Mouse (Mus musculus) B cell, adult 67 days (primary cell): ENCODE data around the gene Mgp. TPM values are rescaled to one million over a fixed set of nuclear protein-coding genes. Genes with fewer than 3 reads are reported as not detected.

Experiments
- total RNA-seq, 2 experiments: library from RNA; stranded (reverse); gene quantifications; 4 replicates each; pipeline ENCODE4 v1.2.4; 2023

Gene Mgp
- not detected for total RNA-seq

DNA sequence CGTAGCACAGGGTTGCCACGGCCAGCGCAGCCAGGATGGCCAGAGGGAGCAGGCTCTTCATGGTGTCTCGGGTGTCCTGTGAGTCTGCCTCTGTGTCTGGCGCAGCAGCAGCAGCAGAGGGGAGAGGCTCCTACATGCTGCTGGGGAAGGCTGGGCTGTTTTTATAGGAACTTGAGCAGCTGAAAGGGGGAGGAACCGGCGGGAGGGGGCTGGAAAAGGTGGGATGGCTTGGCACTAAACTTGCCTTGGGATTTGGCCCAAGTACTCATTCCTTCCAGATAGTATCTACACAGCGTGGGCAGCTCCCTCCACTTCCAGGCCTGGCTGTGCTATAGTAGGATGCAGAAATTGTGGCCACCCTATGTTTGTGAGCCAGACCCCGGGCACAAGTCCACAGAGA lies at the start of gene Mgp:
Gene Mgp, minus strand, starts transcription at position 154 of the 400 bp plus-strand sequence.

DNA sequence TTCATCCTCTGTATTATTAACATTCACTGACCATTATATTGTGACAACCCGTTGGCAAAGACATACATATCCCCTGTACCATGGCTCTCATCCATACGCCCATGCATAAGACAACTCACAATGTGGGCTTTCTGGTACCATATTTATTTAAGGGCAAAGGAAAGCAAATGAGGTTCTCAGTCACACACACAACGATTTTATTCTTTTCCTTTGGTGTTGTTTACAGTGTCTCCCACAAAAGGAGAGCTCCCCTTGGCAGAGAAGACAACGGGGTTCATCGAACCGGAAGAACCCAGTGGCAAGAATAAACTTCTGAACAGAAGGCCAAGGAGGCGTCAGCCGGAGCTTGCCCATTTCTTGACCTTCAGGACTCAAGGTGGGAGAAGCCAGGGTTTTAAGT lies 47.9 kb upstream of the Mgp start, which contains the start of gene Pde6h:
Gene Pde6h, plus strand, starts transcription at position 301 of the 400 bp plus-strand sequence.

DNA sequence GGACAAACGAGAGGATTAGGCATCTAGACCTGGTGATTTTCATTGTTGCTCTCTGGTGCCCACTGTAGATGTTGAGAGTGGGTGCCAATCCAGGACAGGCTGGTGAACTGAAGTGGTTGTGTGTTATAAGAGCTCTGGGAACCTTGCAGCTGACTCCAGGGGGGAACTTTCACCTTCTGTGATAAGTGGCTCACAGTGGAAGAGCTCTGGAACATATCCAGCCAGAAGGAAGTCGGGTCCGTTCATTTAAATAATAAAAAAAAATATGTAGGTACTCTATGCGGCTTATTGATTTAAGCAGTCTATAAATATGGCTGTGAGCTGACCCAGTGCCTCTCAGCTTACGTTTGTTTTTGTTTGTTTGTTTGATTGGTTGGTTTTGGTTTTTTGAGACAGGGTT lies 46.5 kb upstream of the Mgp start, which contains the start of gene Erp27:
Gene Erp27, minus strand, starts transcription at position 101 of the 400 bp plus-strand sequence.

DNA sequence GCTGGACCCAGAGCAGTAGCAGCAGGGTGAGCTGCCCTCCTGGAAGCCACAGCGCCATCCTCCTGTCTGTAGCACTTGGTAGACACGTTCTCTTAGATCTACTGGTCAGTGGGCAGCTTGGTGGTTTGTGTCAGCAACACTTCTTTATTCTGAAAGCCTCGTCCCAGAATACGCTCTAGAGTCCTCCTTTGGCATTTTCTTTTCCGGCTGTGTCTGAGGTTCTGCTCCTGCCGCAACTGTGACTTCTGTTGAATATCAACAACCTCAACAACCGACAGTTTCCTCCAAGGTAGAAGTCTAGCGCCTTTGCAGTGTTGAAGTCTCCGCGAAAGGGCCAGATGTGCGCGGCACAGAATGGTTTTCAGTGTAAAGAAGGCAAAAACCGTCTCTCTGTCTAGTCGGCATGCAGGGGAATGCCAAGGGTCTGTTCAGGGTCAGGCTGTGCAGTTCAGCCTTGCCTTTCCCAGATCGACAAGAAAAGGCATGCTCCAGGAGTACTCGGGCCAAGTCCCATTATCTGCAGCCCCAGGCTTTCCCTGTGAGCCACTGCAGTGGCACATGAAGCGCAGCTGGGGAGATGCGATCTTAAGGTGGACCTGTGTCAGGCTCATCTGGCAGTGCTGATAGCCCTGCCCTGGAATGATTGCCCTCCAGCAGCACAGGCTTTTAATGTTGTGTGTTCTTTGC lies 18.3 kb downstream of the Mgp start, which contains the start of gene Art4:
Gene Art4, minus strand, starts transcription at position 548 of the 687 bp plus-strand sequence.

DNA sequence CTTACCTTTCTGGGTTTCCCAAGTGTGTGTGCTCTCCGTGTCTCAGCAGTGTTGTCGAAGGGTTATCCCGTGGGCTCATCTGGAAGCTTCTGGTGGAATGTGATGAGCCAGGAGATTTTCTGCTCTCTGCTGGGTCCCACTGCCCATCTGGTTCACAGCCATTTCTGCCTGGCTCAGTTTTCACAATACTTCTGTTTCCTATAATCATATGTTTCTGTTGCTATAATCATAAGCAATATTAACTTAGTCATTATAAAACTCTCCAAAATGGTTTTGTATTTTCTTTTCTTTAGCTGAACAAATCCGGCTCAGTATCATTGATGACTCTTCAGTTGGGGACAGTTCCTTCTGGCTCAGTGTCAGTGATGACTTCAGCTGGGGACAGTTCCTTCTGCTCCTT lies 40.3 kb downstream of the Mgp start, which contains the start of gene Smco3:
Gene Smco3, minus strand, starts transcription at position 101 of the 400 bp plus-strand sequence.

DNA sequence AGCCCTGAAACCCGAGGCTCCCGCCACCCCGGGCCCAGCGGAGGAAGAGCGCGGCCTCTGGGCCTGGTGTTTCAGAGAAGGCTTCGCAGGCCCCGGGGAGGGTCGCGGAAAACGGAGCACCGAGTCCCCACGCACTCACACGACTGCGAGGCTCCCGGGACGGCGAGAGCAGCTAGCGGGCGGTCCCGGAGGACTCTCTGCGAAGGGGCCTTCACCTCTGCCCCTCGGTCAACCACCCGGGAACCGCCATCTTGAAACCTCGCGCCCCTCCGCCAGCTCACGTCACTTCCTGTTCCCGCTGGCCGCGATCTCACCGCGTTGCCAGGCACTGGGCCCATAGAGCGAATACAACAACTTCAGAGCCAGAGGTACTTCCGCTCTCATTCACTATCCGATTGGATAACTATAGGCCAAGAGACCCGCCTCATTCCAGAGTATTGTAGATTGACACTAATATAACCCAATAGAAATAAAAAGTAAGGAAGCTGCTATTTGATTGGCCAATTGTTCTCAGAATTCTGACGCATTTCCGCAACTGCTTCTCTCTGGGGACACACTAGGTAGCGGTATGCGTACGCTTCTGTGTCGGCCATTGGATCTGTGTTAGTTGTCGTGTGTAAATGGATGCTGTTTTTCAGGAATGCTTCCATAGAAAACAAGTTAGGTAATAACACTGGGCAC lies 47.6 kb downstream of the Mgp start, which contains the start of gene Wbp11:
Gene Wbp11, minus strand, starts transcription at position 353 of the 681 bp plus-strand sequence.

DNA sequence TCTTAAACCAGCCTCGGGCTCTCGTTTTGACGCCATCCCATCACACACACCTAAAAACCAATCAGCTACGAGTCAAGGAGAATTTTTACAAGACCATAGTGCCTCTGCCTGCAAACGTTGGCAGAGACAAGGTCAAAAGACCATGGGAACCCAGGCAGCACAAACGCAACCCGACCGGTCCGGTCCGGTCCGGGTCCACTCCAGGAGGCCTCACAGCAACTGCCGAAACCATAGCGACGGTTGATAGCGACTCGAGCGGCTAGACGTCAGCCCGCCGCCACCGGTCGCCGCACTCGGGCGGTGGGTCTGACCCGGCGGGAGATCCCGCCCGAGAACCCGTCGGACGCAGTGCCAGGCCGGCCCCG lies 48.1 kb downstream of the Mgp start, which contains the start of gene BC049715:
Gene BC049715, plus strand, starts transcription at position 111 of the 365 bp plus-strand sequence.

Other genes starting within 250 kb of the Mgp start
- 10 to 100 TPM; 72.2 to 81.9 TPM for gene Plbd1, start 213.9 kb downstream of the Mgp start, total RNA-seq
- gene Gucy2c, start 94.1 kb downstream of the Mgp start, total RNA-seq: under 1 TPM in 1 of 2 experiments, not detected in 1; 0.18 TPM
- 10 to 100 TPM; 15.8 to 18.8 TPM for gene Hist4h4, start 71.4 kb downstream of the Mgp start, total RNA-seq
- gene H2afj, start 67.6 kb downstream of the Mgp start, total RNA-seq: 10 to 100 TPM; 49.2 to 56.7 TPM
- gene BC049715, start 48.2 kb downstream of the Mgp start, total RNA-seq: 1 to 10 TPM; 2.5 to 4.4 TPM
- gene Wbp11, start 47.6 kb downstream of the Mgp start, total RNA-seq: 100 to 1,000 TPM; 207 to 229 TPM
- gene Smco3, start 40.4 kb downstream of the Mgp start, total RNA-seq: not detected
- gene Art4, start 18.1 kb downstream of the Mgp start, total RNA-seq: under 1 TPM; 0.20 to 0.30 TPM
- gene Erp27, start 46.4 kb upstream of the Mgp start, total RNA-seq: 10 to 100 TPM; 12.0 to 20.0 TPM
- gene Pde6h, start 48.0 kb upstream of the Mgp start, total RNA-seq: not detected
- gene Arhgdib, start 66.1 kb upstream of the Mgp start, total RNA-seq: 1,000 to 10,000 TPM in 1 of 2 experiments, 100 to 1,000 TPM in 1; 992 to 1,053 TPM